Mouse (Mus musculus) right cerebral cortex, postnatal 25 days (tissue): ENCODE results near the gene Nfrkb.

Experiments
- DNase-seq: peaks from one replicate; pipeline ENCODE4 v3.0.0; 2022

Gene Nfrkb

DNA sequence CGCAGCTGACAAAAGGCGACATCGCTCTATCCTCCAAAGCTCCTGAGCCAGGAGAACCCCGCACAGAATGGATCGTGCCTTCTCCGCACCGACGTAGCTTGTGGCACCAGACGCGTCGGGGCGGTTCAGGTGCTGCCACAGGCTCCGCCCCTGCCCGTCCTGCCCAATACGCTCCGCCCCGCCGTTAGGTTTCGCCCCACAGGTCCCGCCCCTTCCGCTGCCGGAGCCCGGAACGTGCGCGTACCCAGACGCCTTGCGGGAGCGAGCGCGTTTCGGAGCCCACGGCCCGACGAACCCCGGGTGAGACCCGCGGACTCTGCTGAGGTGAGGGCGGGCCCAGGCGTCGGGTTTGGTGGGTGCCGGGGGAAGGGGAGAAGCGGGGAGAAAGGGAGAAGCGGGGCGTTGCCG lies at the start of gene Nfrkb:
Gene Nfrkb (plus strand): TSS at position 246 of the 408 bp plus-strand sequence.
- DNase-seq: peak; percentile 96

DNA sequence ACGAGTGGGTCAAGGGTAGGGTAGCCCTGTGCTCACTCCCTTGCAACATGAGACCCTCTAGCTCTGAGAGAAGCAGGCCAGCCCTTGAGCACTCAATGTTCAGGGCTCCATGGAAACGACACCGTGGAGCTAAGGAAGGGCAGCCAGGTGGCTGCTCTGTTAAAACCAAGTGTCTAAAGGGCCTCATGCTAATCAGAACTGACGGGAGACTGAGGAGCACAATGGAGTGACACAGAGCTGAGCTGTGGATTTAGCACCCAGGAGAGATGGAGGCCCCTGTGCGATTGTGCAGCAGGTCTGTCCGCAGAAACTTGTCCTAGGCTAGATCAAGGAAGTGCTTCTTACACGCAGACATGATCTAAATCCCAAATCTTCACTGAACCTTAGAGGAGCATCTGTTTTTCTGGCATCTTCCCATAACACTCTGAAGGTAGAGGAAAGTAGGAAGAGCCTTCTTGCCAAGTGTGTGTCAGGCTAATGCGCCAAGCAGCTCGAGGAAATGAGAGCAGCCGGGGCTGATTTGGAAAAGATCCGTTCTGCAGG lies 41.6 kb upstream of the Nfrkb start:
- DNase-seq: peak; percentile 18

DNA sequence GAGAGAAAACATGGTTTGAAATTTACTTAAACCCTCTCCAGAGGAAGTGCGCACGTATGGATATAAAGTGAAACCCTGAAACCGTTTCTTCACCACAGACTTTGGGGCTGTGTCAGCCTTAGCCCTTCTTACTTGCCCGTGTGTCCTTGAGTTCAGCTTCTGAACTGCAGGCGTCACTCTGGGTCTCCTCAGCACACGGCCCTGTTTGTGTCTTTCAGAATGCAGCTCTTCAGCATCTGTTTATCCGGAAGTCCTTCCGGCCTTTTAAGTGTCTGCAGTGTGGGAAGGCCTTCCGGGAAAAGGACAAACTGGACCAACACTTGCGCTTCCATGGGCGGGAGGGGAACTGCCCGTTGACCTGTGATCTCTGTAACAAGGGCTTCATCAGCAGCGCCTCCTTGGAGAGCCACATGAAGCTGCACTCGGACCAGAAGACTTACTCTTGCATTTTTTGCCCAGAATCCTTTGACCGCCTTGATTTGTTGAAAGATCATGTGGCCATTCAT lies 39.4 kb upstream of the Nfrkb start:
- no peak for DNase-seq

DNA sequence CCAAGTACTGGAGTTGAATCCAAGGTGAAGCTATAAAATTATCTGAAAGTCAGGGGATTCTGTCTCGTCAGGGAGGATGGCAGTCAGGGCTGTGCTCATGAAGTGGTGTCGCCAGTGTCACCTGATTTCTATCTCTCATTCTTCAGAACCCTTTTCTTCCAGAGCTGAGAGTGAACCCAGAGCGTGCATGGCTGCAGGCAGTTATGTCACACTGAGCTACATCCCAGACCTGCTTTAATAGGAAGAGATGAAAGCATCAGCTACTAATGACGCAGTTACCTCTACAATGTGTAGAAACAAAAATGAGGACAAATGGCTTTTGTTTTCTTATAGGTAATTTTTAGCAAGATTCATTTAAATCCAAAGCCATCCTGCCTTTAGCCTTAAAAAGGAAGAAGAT lies 37.5 kb upstream of the Nfrkb start:
- DNase-seq: no peak

DNA sequence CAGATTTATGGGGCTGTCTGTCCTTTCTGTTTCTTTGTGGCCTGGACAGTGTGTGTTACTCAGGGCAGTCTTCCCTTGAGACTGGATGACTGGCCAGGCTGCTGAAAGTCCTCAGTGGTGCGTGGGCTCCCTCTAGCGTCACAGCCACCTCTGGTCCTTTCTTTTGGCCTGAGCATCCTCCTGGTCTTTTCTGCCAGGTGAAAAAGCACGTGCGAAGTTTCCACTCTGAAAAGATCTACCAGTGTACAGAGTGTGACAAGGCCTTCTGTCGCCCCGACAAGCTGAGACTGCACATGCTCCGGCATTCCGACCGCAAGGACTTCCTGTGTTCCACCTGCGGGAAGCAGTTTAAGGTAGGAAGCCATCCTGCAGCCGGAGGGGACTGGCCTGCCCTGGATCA lies 37.1 kb upstream of the Nfrkb start:
- DNase-seq: peak; percentile 45

DNA sequence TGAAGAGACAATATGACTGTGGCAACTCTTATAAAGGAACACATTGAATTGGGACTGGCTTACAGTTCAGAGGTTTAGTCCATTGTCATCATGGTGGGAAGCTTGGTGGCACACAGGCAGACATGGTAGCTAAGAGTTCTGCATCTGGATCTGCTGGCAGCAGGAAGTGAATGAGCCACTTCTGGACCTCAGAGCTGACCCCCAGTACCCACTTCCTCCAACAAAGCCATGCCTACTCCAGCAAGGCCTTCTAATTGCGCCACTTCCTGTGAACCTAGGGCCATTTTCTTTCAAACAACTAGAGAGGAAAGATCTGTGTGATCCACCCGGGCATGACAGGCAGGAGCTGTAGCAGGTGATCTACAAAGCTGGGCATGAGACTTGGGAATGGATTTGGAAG lies 33.3 kb upstream of the Nfrkb start:
- no peak for DNase-seq

DNA sequence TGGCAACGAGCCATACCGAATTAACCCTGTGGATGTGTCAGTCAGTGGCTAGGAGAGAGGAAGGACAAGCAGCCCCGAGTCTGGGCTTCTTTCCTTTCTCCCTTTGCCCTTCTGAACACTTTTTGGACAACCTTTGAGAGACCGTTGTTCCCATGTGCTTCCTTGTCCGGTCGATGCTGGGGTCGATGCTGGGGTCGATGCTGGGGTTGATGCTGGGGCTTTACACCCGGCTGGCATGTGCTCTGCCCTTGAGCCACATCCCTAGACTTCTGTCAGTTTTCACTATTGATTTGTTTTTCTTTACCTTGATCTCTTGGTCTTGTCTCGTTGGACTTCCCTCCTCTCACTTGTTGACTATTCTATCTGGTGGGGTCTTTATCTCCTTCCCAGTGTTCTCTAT lies 32.5 kb upstream of the Nfrkb start:
- no peak for DNase-seq

DNA sequence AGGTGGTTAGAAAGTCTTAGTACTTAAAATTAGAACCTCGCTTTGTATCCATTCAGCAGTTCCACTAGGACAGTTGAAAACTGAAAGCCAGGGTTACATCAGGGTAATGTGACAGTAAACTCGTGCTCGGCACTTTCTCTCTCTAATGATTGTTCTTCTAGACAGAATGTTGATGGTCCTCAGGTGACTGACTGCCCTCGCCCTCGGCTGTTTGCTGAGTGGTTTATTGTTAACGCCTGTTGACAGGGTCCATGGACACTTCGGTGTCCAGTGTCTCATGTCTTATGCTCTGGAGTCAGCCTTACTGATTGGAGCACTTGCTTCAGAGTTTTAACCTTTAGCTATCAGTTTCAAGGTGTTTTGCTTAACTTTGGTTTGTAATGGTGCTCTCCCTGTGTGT lies 31.9 kb upstream of the Nfrkb start:
- DNase-seq: no peak

DNA sequence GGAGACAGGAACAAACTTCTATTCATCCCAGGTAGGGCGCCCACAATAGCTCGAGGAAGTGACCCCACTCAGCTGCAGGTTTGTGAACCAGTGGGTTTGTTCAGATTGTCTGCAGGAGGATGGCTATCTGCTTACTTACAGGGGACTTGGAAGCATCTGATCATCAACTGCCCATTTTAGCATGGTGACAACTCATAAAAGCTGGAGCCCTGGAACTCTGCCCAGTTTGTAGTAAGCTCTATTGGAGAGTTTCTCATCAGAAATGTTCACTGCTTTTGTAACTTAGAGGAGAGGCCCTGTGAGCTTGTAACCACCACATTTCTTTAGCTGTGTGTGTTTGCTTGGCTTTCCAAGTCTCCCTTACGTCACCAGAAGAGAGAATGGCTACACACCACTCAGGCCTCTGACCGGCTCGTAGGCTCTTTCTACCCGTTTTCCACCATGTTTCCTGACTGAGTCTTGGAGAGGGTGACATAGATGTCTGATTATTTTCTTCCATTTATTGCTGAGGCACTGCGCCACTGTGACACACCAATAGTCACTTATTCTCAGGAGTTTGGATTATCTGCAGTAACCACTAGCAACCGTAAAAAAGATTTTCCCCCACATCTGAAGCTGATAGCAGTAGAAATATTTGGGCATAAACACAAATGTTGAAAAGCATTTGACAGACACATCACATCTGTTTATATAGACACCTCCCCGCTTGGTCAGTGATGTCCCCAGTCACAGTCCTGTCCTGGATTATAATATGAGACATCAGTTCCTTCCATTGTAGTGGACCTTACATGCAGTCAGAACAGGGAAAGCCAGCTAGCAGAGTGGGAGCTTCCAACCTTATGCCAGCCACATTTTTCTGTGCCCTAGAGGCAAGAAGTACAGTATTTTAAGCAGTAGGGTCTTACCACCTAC lies 22.0 kb upstream of the Nfrkb start:
- DNase-seq: no peak

DNA sequence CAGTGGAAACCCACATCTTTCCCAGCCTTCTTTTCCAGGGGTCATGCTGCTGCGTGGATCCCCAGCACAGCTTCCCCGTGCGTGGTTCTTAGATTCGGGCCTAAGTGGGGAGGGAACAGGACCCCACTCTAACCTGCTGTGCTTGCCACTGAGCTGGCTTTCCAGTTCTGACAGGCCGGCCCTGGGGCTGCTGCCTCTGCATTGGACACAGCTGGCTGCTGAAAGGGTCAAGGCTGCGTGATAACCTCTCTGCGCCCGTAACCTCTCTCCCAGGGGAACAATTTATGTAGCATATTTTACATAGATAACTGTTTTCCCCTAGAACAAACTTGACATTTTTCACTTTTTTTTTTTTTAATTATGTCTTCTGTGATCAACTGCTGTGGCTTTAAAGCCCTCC lies 20.9 kb upstream of the Nfrkb start:
- no peak for DNase-seq

DNA sequence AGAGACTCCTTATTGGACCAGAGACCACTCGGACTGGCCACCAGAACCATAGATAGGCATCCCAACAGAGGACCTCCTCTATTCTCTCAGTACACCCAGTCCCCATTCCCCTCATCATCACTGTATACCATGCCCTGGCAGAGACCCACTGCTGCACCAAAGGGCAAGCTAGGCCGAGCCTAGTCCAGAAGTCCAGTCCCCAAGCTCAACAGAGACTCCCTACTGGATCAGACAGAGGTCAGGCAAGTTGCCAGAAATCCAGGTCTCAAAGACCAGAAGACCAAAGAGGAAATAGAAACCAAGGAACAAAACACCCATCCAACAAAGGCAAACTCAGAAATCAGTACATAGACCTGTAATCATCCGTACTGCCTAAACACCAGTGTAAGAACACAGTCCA lies 14.3 kb upstream of the Nfrkb start:
- no peak for DNase-seq

DNA sequence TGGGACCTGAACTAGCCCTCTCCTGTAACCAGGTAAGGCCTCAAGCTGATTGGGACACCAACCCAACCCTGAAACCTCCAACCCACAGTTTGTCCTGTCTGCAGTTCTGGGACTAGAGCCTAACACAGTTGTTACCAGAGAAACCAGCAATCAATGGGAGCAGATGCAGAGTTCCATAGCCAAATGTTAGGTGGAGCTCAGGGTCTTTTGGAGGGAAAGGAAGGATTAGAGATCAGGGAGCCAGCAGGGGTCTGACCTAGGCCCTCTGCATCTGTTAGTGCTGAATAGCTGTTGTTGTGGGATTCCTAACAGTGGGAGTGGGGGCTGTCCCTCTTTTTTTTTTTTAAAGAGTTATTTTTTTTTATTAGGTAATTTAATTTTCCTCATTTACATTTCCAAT lies 9.3 kb upstream of the Nfrkb start:
- no peak for DNase-seq

DNA sequence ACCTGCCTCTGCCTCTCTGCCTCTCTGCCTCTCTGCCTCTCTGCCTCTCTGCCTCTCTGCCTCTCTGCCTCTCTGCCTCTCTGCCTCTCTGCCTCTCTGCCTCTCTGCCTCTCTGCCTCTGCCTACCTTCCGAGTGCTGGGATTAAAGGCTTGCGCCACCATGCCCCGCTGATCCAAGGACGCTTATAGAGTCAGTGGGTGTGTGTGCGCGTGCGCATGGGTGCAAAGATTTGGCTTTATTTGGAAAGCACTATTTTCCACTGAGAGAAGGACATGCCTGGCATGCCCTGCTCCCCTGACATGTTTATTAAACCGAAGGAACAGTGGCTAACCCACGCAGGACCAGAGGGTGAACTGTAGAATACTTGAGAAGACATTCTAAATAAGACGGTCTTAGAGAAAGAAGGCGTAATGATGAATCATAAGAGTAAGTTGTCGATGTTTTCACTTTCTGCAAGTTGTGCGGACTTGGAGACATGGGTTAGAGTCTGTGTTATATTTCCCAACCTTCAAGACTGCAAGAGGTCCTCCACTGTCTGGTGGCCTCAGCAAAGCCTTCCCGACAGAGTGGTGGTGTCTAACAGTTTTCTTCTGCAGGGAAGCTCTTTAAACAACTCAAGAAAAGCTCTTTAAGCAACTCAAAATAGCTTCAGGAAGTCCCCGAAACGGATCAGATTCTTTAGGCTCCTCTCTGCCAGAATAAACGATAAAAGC lies 1.0 kb upstream of the Nfrkb start:
- DNase-seq: no peak

DNA sequence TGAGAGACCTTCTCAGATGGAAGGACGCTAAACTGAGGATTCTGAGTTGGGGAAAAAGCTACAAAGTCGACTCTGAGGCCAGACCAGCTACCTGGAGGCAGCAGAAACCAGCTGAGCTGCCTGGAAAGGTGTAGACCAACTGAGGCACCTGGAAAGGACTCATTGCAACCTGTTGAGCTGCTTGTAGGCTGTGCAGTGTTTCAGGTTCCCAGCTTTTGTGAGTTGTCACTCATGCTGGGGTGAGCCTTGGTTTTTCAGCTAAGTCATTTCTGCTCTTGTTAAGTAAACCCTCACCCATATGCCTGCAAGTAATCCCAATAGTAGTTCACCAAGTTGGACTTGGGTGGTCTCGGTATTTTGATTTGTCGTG lies 507 bp upstream of the Nfrkb start:
- DNase-seq: no peak

DNA sequence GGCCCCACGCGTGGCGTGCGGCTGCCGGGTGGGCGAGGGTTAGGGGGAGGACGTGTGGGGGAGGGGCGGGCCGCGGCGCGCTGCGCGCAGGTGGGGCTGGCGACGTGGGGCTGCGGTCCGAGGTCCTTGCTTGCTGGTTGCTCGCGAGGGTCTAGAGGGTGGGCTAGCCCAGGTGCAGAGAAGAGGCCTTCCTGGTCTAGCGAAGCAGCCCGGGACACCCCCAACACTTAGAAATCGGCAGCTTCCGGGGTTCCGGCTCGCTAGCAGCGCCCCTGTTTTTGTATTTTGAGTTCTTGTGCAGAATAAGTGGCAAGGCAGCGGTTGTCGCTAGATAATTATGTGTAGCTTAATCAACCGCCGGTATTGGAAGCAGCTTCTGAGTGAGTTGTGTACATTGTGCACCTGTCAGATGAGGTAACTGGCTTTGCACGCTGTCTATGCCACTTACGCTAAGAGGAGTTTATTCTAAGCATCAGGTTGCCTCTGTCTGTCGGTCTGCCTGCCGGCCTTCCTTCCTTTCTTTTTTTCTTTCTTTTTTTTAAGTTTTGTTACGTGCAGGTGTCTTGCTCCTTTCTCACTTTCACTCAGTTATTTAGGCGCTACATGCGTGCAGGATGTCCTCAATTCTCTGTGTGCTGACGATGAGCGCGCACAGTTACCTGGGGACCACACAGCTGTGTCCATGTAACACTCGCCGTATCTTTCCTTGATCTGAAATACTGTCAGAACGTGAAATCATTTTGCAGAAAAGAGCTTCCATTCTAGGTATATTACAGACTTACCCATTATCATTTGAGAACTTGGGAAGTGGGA lies 582 bp downstream of the Nfrkb start:
- DNase-seq: no peak

DNA sequence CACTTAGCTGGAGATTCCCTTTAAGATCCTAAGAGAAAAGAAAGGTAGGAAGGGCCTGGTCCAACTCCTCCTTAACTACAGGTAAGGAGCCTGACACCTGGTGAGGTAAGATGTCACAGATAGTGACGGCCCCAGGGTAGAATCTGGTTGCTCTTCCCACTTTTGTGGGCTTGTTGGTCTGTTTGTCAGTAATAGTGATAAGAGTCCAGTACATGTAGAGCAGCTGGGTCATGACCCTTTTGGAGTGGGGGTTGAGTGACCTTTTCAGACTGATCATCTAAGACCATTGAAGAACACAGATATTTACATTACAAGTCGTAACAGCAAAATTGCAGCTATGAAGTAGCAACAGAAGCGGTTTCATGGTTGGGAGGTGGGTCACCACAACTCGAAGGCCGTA lies 1.2 kb downstream of the Nfrkb start:
- no peak for DNase-seq

DNA sequence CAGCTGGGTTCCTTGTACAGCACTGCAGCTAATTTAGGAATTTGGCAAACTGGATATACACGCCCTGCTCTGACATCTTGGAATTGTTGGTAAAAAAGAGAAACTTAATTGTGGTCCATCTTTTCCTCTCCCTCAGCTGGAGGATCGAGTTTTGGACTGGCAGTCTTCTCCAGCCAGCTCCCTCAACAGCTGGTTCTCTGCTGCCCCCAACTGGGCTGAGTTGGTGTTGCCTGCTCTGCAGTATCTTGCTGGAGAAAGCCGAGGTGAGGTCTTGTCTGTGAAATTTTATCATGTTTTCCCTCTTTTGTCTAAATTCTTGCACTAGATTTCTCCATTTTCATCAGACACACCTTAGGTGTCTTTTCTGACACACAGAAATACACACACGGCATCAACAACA lies 14.4 kb downstream of the Nfrkb start:
- peak; percentile 61 for DNase-seq

DNA sequence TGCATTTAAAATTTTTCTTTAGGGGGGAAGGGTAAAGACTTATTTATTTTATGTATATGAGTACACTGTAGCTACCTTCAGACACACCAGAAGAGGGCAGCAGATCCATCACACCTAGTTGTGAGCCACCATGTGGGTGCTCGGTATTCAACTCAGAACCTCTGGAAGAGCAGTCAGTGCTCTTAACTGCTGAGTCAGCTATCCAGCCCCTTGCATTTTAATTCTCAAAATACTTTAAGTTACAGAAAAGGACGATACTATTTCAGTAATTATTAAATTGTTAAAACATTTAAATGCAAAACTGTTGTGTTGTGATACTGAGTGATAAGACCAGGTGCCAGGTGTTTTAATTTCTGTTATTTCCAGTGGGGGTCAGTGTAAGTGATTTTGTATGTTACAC lies 18.3 kb downstream of the Nfrkb start:
- no peak for DNase-seq

DNA sequence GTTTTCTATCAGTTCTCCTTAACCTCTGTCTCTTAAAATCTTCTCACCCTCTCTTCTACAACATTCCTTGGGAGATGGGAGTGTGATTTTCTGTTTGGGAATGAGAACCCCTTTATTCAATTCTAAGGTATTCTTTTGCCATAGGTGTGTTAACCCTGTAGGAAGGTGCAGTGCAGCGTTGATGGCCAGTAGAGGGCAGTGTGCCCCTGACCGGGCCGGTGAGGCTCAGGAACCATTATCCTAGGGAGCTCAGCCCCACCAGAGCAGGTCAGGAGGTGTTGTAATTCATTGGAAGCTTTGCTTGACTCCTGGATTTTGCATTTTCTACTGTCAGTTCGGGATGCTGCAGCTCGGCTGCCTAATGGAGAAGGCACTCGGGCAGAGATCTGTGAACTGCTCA lies 19.2 kb downstream of the Nfrkb start:
- no peak for DNase-seq

DNA sequence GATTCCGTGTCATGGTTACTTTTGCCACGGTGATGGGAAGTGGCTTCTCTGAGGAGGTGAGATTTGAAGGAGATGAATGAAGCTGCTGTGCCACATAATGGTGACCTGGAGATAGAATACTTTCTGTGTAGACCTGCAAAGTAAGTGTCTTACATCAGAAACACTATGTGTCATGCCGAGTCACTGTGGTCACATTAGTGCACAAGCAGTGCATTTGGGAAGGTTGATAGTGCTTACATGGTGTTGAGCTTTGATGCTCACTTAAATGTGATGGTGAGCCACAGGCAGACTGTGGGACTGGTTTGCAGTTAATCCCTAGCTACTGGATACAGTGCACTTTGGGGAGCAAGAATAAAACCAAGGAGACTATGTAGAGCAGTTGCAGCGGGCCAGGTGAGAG lies 26.2 kb downstream of the Nfrkb start:
- no peak for DNase-seq

DNA sequence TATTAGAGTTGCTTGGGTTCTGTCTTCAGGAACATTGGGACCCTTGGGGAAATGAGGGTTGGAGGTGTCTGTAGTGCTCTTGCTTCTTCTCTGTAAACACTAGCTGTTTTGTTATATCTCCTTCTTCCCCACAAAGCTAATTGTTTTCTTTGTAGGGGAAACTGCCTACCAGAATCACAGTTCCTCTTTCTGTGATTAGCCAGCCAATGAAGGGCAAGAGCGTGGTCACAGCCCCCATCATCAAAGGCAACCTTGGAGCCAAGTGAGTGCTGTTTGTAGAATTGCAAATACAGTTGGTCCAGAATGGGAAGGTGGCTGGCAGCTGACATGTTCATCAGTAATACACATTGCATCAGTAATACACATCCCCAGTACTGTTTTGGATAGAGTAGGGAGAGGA lies 32.8 kb downstream of the Nfrkb start:
- DNase-seq: no peak

DNA sequence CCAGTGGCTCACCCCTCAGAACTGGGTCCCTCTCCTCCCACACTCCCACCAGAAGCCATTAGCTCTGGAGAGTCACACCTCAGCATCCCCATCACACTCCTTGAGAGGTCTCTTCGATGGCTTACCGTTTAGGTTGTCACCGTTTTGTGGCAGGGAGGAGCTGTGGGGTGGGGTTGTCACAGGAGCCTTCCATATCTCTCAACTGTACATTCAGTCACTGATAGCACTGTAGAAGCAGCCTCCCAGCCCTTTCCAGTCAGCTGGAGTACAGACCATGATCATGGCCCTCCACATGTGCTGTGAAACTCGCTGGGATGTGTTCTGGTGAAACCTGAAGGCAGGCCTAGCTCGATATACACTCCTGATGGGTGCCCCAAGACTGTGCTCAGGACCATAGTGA lies 36.2 kb downstream of the Nfrkb start:
- no peak for DNase-seq

DNA sequence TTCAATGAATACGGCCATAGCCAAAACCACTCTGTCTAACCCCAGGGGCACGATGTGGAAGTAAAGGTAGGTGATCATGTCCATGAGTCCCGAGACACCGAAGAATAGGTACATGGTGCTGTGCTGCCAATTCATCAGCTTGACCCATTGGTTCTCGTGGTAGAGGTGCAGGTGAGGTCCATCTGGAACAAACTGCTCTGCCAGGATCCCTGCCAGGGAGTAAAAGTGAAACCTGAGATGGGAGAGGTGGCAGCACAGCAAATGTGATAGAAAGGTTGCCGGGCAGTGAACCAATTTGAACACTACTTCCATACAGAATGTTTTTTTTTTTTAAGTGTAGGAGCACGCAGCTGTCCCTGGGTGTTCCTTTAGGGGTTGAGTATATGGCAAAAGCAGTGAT lies 43.0 kb downstream of the Nfrkb start:
- no peak for DNase-seq
